Mouse (Mus musculus): ENCODE measurements around the gene Fcer2a.

- TF ChIP-seq CTCF (IDR thresholded peaks at IDR 0.05; ENCODE audit: low read depth, low read length) (no peak), POLR2A (IDR thresholded peaks at IDR 0.05; ENCODE audit: borderline replicate concordance, low read depth, low read length) (no peak)
These were observed 13.6 kb upstream of the Fcer2a start for GRCm38 (mm10) chr8:3707611-3708010.
